Mouse (Mus musculus) lung, adult 2 months (tissue): ENCODE data around the gene Mmp19.

Source experiments
- CTCF ChIP-seq: fragments of 200-500 bp; IDR thresholded peaks from 2 replicates; pipeline ENCODE4 v1.5.1; 2011; ENCODE audit warnings: mild to moderate bottlenecking, low read length, control low read depth; ENCODE audit not compliant: insufficient read depth
- POLR2A ChIP-seq: fragments of 200-500 bp; IDR thresholded peaks from 2 replicates; pipeline ENCODE4 v1.6.1; 2011; ENCODE audit warnings: low read depth, mild to moderate bottlenecking, control low read depth, low read length, borderline replicate concordance; ENCODE audit errors: extremely low read depth

- TF ChIP-seq CTCF = no peak
- no peak for TF ChIP-seq POLR2A
These were observed 12.7 kb downstream of the Mmp19 start for GRCm38 (mm10) chr10:128803361-128803760.
